Mouse (Mus musculus) thymus, postnatal 36 days (tissue): ENCODE data around the gene Fcgr3.
A peak's percentile ranks its signal among the peaks of the same experiment; 100 is the strongest.
"Not testable (repeated sequence)": the region's sequence is repeated elsewhere in the genome, so short reads cannot be mapped to it uniquely, and the experiment has no call there.

ENCODE experiments used
- DNase-seq, 2 experiments: peaks; one replicate each; pipeline ENCODE4 v3.0.0; 2022; ENCODE audit warnings: mixed read lengths in 2 of 2

Fcgr3 gene

DNA sequence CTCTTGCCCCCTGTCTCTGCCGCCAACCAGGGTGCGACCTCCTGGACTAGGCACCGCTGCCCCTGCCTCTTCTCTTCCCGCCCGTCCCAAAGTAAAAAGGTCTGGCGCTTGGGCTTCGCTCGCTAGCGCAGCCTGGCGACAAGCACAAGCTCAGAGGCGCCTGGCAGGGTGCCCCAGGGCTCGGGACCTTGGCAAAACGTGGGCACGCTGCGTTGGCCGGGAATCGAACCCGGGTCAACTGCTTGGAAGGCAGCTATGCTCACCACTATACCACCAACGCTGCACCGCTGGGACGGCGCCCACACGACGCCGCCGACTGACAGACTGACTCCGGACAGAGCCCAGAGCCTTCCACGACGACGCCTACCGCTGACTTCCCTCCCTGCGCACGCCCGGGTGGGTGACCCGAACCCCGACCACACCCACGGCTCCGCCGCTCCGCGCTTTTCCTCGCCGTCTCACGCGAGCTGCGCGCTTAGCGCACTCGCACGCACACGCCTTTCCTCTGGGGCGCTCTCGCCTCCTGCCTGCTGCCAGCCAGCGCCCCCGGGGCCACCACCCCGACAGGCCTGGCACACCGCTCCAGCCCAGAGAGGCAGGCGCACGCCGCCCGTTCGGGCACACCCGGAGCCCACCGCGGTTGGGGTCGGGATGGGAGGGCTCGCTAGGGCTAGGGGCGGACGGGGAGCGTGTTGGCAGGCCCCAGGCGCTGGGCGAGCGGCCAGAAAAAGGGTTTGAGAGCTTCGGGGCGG, at the start of gene Fcgr3:
TSS of gene Fcgr3 (minus strand) at position 445 of the 752 bp plus-strand sequence.
- DNase-seq: peak; percentile 64 to 72

DNA sequence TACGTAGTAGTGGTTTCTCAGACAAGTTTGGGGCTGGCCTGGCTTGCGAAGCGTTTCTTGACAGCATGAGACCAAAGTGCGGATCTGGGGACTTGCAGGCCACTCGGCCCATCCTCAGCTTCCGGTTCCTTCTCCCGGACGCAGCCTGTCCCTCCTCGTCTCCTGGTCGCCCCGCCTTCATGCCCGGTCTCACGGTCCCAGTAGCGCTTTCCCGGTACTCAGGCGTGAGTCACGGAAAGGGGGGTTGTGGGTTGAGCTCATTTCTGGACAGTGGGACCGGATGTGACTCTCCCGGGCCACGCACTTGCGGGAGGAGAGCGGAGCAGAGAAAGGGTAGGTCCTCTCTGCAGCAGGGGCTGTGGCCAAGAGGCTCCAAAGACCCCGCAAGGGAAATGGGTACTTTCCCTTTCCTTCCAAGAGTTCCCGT, 49.2 kb upstream of the Fcgr3 start, which contains the start of gene Cfap126:
TSS of gene Cfap126 (plus strand) at position 46 of the 427 bp plus-strand sequence.
- DNase-seq: peak; percentile 26 to 46

DNA sequence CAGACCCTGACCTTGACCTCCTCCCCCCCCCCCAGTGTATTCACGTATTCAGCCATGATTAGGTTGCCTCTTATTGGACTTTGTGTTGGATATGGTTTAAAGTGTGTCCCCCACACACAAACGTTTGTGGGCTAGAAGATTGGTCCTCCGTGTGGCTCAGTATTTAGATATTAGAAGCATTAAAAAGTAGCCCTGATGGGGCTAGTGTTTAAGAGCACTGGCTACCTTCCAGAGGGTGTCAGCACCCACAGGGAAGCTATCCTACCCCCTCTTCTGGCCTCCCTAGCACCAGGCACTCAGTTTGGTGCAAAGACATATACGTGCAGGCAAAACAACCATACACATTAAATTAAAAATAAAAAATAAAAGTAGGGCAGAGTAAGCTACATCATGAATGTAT, 48.3 kb upstream of the Fcgr3 start:
- no peak for DNase-seq

DNA sequence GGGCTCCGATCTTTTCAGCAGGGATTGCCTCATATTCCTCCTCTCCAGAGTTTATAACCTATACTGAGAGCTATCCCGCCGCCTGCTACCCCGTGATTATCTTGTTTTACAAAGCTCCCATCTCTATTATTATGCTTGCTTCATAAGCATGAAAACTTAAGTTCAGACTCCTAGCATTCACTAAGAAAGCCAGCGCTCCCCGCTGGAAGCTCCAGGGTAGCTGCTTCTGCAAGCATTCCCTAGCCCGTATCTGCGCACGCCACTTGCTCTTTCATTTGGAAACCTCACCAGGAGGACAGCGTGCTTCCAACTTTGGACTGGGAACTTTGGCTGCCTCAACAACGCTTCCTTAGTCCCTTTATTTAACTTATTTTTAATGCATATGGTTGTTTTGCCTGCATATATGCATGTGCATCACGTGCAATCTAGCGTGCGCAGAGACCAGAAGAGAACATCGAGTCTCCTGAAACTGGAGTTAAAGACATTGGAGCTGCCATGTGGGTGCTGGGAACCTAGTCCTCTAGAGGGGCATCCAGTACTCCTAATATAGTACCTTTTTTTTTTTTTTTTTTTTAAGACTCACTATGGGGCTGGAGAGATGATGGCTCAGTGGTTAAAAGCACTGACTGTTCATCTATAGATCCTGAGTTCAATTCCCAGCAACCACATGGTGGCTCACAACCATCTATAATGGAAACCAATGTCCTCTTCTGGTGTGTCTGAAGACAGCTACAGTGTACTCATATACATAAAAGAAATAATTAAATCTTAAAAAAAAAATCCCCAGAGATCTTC, 47.2 kb upstream of the Fcgr3 start:
- peak; percentile 34 to 43 for DNase-seq

DNA sequence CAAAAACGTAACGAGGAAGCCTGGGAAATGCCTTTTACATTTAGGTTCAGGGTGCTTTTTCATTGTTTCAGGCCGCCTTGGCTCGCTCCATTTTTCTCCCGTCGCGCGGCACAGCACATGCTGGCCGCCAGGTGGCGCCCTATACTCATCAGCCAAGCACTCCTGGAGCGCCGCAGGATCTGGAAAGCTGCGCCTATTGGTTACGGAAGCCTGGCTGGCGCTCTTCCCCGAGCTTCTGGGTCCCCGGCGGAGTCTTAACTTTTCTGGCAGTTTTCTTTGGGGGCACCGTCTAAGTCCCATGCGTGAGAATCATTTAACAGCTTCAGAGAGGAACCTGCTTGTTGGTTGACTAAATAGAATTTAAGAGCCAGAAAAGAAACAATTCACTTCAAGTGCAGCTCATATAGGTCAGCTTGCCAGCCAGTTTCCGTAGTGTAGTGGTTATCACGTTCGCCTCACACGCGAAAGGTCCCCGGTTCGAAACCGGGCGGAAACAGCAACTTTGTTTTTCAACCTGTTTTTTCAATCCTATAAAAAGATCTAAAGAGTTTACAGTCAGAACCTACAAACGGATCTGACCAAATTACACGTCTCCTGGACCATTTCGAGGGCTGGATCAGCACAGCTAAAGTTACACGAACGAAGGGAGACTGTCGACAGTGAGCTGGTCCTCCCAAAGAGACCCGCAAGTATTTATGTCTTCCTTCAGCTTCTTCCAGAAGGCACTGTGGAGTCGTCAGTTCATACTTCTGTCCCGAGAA, 46.5 kb upstream of the Fcgr3 start:
- DNase-seq: peak; percentile 89 to 92

DNA sequence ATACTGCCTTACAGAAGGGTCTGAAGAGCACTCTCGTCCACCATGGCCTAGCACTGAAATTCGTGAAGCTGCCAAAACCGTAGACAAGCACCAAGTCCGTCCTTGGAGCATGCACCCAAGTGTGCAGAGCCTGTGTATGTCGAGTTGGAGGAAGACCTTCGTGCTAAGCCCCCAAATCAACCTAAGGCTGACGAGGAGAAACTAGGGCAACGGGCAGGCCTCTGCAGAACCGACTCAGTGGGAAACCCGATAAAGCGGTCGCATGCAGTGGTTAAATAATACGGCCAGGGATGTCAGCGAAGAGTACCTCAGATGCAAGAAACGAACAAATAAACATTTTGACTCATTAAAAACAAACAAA, 45.9 kb upstream of the Fcgr3 start:
- no peak for DNase-seq

DNA sequence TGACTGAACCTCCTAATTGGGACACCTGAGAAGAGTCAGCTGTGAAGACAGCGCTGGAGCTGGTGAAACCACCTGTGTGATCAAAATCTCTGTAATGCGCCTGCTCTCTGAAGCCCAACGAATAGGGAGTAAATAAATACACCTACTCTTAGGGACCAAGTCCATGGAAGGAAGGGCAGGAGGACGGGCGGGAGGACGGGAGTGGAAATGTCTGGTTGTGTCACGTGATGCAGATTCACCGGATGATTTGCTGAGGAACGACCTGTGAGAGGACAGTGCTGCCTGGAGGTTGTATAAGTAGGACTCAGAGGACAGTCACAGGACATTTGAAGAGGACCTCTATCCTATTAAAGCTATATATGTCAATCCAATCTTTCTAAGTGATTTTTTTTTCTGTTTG, 44.9 kb upstream of the Fcgr3 start:
- no peak for DNase-seq

DNA sequence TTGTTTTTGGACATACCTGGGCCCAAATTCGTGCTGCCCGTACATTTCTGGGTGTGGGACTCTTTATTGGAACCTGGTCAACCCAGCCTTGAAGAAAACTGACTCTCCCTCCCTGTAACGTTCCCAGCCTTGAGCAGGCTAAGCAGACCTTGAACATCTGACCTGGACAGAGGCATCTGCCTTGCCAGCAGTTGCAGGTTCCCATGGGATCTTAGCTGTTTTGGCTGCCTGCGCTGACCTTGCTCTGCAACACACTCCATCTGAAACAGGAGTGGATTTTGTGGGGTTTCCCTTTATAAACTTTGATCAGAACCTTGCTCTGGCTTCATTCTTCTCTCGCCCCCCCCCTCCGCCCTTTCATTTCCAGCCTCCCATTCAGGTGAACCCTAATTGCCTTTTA, 40.5 kb upstream of the Fcgr3 start:
- no peak for DNase-seq

DNA sequence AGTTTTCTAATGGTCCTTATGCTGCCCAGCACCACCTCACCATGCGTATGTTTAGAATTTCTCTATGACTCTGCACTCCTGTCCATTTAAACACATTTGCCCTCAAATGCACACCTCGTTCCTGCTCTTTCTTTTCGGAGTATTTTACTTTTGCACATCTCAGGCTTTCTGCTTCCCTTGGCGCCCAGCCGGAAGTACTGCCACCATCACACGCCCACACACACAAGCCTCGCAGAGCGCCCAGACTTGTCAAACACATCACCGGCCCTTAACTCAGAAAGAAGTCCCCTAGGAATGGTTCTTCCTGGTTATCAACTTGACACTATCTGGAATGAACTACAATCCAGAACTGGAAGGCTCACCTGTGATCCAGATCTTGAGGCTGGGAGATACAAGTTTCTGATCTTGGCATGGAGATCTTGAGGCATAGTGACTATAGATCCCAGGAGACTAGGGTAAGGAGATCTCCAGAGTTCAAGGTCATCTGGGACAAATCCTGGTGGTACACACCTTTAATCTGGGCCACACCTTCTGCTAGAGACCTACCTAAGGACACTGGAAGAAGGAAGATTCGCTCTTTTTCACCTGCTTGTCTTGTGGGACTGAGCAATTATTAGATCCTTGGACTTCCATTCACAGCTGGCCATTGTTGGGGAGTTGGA, 38.6 kb upstream of the Fcgr3 start:
- DNase-seq: peak in 1 of 2 experiments; percentile 48

DNA sequence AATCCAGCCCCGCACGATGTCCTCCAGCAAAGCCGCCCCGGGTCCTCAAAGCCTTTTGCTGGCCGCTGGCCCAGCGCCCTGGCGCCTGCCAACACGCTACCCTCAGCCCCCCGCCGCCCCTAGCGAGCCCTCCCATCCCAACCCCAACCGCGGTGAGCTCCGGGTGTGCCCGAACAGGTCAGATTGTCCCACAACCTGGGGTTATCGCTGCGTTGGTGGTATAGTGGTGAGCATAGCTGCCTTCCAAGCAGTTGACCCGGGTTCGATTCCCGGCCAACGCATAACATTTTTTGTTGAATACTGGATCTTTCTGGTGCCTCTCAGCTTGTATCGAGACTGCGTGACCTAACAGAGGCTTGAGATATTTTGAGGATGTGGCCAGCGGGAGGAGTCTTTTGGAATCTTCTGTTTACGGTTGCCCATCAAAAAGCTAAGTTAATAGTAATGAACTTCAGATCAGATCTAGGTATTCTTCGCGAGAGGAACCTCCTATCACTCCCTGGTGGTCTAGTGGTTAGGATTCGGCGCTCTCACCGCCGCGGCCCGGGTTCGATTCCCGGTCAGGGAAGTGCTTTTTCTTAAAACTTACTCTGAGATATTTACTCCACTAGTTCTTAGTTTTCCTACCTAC, 37.9 kb upstream of the Fcgr3 start:
- DNase-seq: peak; percentile 83 to 89

DNA sequence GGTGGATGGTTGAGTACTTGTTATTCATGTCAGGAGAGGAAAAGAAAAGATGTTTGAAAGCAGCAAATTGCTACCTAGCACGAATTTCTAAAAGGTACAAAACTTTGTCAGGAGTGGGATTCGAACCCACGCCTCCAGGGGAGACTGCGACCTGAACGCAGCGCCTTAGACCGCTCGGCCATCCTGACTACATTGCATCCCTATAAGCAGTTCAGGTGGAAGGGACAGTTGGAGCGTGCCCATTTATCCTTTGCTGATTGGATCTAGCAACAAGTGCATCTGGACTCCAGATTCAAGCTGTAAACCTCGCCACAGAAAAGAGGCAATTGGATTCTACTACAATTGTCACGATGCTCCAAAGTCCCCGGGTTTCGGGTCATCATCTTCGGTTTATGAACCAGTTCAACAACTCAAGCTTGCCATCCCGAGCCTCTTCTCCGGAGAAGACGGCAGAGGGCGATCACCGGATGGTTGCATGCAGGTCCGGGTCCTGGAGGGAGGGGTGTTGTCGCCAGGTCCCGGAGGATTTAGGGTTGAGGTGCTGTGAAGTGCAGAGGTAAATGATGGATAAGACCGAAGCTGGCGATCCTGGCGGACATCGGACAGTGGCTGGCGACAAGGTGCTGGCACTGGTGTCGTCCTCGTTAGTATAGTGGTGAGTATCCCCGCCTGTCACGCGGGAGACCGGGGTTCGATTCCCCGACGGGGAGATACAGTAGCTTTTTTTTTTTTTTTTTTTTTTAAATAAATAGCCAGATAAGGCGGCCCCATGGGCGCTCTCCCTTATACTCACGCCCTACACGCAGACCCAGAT, 37.2 kb upstream of the Fcgr3 start:
- DNase-seq: peak; percentile 76 to 78

DNA sequence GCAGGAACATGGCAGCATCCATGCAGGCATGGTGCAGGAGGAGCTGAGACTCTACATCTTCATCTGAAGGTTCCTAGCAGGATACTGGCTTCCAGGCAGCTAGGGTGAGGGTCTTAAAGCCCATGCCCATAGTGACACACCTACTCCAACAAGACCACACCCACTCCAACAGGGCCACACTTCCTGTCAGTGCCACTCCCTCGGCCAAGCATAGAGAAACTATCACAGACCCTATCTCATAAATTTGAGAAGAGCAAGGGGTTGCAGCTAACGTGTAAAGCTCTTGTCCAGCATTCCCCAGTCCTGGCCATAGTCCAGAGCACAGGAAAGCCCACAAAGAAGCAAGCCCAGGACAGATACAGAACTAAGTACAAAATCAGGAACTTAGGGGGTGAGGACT, 36.3 kb upstream of the Fcgr3 start:
- peak in 1 of 2 experiments; percentile 8 for DNase-seq

DNA sequence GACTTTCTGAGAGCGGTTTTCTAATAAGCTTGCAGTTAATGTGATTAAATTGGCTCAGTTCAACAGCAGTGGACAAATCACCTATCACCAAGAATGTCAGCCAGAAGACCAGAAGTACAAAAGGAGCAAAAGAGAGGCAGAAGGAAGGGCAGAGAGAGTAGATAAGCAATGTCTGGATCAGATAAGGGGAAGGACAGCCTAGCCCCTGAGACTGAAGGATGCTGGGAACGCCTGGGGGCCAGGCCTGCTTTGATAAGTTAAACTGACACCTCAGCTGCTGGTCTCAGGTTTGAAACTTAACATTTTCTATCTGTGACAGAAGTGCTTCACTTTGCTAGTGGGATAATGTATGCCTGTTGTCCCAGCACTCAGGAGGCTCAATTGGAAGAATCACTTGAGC, 32.9 kb upstream of the Fcgr3 start:
- no peak for DNase-seq

DNA sequence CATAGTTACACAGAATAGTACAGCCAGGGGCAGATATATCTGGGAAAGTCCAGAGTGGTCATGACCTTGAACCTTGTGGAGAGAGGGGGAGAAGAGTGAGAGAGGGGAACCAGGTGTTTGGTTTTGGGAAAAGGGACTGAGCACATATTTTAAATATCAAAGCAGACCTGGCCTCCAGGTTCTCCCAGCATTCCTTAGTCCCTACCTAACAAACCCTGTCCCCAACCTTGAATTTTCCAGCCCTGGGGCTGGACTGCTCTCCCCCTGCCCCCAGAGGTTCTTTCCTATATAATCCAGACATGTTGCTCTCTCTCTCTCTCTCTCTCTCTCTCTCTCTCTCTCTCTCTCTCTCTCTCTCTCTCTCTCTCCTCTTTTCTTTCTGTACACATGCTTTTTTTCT, 32.4 kb upstream of the Fcgr3 start:
- DNase-seq: no peak

DNA sequence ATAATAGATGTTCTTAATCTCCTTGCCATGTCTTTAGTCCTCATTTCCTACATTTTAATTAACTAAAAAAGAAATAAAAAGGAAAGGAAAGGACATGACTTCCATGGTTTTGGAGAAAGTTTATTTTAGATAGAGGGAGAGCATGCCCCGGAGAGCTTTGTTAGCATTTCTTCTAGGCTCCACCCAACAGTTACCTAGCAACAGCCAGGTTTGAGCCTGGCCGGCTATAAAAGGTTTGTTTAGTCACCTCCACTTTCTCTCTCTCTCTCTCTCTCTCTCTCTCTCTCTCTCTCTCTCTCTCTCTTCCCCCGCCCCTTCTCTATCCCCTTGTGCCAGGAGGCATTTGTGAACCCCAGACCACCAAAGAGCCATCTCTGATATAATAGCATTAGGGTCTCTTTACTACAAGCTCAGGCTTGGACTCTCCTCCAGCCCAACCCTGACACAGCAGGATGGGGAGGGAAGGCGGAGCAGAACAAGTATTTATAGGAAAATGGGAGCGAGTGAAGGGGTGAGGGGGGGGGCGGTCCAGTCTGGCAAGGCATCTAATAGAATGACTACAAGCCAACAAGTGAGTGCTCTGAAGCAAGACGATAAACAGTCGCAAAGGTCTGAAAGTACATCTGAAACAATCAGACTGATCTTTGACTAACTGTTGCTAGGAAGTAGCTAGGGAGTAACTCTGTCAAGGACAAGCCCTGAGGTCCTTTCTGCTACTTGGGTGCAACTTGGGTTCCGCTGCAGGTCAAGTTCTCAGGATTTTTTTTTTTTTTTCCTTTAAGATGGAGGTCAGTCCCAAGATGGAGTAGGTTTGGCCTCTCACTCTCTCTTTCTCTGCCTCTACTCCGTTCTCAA, 31.6 kb upstream of the Fcgr3 start:
- DNase-seq: no peak

DNA sequence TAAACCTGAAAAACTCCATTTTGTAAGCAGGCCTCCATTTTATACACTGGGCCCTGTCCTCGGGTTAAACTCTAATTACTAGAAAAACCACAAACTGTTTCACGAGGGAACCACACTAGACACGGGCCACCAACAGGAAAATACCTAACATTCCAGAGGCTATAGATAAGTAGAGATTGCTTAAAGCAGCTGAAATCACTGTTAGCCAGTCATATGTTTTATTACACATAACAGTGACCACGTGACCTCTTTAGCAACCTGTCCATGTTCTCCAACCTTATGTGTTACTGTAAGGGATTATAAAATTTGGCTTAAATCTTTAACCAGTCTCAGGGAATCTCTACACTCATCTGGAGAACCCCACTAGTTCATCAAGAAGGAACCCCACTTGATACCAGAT, 29.7 kb upstream of the Fcgr3 start:
- no peak for DNase-seq

DNA sequence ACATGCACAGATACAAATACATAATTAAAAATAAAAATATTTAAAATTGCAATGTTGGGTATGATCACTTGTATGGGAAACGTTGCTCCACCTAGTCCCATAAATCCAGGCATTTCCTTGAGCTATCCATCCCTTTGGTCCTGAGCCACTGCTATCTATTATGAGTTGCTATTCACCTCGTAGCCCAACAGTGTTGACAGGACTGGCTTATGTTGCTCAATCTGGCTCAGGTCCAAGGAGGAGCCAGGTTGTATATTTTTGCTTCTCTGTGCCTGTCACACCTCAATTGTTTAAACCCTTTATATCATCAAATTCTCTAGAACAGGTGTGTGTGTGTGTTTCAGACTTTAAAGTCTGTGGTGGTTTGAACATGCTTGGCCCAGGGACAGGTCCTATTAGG, 26.0 kb upstream of the Fcgr3 start:
- DNase-seq: no peak

DNA sequence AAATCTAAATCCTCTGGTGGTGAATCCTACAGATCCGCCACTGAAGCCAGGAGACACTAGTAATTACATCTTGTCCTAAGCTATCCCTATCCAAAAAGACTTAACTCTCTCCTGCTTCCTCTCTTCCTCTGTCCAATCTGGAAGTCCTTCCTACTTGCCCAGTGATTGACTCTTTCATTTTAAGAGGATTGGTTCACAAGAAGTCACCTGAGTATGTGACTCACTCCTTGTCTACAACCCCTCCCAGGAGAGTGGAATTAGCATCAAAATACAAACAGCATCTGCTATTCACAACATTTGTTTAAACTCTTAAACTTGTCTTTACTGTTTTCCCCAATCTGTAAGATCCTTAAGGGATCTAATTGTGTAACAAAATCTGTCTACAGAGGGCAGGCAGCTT, 25.2 kb upstream of the Fcgr3 start:
- no peak for DNase-seq

DNA sequence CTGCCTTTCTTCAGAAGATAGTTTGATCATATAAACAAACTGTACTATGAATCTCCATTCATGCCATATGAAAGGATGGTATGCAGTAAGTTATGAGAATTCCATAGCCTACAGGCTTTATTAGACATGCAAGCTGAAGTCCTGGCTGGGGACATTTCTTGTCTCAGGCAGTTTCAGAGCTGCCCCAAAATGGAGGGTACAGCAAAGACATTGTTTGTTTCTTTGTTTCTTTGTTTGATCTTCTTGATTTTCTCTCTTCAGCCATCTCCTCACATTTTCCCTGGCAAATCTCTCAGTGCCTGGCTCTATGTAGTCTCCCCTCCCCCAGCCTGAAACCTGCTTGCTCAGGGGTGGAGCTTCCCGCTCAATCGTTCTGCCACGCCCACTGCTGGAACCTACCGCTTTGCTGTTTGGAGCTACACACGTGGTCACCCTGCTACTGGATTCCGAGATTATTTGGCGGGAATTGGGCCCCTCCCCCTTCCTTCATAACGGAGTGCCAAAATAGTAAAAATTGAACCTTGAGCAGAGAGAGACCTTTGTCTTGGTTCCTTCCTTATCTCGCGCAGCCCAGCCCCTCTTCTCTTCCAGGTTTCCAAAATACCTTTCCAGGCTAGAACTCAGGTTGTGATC, 23.6 kb upstream of the Fcgr3 start:
- not testable (repeated sequence) for DNase-seq

DNA sequence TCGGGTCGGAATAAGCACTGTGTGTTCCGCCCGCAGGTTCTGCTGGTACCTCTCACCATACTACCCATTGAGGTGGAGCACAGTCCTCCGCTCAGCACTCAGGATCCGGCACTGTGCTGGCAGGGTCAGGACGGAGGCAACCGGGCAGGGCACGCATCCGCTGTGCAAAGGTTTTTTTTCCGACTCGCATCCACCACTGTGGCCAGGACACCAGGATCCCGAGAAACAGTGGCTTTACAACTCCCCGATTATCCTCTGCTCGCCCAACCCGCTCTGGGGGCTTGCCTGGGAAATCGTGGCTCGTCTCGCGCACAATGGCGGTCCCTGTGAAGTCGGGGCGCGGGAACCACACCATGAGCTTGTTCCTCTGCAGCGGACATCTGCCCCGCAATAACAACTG, 21.0 kb upstream of the Fcgr3 start:
- no peak for DNase-seq
